Mouse (Mus musculus) testis, postnatal 14 days (tissue): ENCODE results near the gene Magoh.

ENCODE experiments used
- DNase-seq: peaks from one replicate; pipeline ENCODE4 v3.0.0; 2021; ENCODE audit warnings: low spot score

Magoh gene

DNA sequence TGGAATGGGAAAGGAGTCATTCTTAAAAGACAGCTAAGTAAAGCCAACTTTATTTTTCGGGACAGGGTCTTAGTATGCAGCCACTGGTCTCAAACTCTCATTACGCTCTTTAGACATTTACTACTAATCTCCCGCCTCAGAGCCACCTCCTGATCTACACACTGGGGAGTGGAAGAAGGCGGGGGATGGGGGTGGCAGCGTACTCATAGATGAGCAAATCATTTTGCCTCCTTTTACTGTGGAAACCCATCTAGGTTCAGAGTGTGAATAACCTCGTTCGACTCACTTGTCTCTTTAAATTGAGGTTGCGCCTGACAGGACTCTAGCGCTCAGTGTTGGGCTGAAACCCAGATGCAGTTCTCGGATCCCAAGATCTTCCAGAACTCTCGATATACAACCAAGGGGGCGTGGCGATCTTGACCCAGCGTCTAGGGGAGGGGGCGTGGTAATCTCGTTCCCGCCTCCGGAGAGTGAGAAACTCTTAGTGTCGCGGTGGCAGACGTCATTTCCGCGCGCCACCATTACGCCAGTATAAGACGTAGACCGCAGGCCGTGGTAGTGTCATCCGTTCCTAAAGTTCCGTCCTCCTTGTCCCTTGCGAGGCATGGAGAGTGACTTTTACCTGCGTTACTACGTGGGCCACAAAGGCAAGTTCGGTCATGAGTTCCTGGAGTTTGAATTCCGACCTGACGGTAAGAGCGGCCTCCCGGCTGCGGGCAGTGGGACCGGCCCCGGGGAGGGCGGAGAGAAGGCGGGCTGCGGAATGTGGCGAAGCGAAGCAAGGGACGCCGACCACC, at the start of gene Magoh:
Magoh (plus strand) TSS at position 502 of the 797 bp plus-strand sequence.
- DNase-seq, result peak; percentile 96

- DNase-seq, result no peak
Observed at GRCm38 (mm10) chr4:107830189-107830588, 49.4 kb upstream of the Magoh start.

DNA sequence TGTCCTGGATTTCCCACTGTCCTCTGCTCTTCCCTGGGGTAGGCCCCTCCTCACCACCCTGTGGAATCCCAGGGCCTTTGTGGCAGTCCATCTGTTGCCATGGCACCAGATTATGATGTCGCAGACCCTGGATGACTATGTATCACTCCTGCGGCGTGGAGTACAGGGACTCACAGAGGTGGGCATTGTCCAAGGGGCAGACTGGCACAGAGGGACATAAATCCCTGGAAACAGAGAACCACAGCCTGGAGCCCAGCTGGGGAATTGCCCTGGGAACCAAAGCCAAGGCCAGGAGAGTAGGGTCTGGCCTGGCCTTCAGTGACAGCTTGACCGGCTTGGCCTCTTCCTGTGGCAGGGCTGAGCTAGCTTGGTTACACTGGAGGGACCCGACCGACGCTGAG, 48.7 kb upstream of the Magoh start:
- DNase-seq, result no peak

GRCm38 (mm10) chr4:107831678-107832077, 47.9 kb upstream of the Magoh start:
- no peak for DNase-seq

- no peak for DNase-seq
Observed at GRCm38 (mm10) chr4:107833525-107833924, 46.0 kb upstream of the Magoh start.

- DNase-seq, result no peak
Observed at GRCm38 (mm10) chr4:107834643-107835314, 44.8 kb upstream of the Magoh start.

- DNase-seq, result no peak
Observed at GRCm38 (mm10) chr4:107835508-107835909, 44.0 kb upstream of the Magoh start.

DNA sequence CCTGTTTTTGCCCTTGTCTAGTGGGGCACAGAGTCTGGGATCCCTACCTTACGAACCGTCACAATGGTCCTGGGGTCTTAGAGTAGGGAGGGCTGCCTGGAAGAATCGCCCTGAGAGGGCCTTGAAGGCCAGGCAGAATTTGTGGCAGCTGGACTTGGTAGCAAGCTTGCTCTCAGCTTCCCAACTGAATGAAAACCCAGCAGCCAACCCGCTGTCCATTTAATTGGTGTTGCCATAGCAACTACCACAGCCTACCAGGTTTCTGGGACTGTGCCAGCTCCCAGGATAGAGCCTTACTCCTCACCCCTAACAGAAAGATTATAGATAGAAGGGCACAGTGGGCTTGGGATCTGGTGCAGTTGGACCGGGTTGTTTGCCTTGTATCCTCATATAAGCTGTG, 42.8 kb upstream of the Magoh start:
- no peak for DNase-seq

DNA sequence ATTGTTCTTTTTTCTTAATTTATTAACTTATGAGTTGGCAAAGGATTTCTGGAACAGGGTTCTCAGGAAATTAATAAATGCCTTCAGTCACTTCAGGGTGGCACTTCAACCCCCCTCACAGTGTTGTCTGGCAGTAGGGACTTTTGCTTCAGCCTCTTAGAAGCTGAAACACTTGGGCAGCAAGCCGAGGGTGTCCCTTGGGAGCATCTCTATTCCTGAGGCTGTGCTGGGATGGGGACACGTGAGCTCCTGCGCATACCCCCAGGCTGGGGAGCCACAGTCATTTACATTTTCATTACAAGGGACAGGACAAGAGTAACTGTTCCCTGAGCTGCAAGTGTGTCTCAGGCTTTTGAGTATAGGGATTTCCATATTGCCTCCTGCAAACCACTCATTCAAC, 41.6 kb upstream of the Magoh start:
- no peak for DNase-seq

- no peak for DNase-seq
Observed at GRCm38 (mm10) chr4:107843687-107844086, 35.9 kb upstream of the Magoh start.

DNA sequence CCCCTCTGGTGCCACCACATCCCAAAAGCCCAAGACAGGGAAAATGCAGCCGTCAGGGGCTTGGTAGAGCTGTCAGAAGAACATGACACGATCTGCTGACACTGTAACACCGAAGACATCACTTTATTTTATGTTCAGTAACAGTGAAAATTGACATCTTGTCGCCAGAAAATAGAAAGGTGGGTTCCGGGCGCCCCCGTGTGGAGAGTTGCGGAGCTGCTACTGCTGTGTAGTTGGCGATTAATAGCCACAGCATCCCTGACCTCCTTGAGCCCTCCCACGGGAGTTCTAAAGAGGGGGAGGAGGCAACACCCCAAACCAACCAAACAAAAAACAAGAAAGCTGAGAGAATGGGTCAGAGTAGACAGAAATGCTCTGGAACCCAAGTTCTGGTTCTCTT, 34.6 kb upstream of the Magoh start:
- DNase-seq, result peak; percentile 48

DNA sequence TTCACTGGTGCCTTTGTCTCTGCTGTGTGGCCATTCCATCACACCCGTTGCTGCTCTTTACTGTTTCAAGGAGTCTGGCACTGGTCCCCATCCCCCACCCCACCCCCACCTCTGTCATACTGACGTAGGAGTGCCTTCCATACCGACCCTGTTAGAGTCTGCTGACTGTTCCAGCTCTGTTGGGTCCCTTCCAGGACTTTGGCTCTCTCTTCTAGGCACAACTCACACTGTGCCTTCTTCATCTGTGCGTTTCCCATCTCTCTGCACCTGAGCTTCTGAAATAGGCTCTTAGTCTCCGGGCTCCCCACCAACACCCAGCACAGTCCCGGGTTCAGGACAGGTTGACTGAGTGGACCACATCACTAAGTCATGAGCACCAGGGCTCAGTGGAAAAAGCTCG, 32.8 kb upstream of the Magoh start:
- DNase-seq, result no peak

DNA sequence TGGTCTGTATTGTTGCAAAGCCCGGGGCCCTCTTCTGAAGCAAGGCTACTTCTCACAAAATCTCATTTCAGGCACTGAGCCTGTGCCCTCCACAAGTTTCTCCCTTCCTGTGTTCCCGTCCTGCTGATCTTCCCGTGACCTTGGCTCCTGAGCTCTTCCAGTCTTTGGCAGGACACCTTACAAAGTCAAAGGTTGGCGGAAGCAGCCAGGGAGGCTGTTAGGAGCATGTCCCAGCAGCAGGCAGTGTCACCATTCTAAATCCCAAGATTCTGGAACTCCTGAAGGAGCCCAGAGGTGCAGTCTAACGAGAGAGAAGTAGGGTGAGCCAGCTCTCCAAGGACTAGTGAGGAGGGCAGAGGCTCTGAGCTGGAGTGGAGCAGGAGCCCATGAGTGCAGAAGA, 31.0 kb upstream of the Magoh start:
- DNase-seq, result no peak

DNA sequence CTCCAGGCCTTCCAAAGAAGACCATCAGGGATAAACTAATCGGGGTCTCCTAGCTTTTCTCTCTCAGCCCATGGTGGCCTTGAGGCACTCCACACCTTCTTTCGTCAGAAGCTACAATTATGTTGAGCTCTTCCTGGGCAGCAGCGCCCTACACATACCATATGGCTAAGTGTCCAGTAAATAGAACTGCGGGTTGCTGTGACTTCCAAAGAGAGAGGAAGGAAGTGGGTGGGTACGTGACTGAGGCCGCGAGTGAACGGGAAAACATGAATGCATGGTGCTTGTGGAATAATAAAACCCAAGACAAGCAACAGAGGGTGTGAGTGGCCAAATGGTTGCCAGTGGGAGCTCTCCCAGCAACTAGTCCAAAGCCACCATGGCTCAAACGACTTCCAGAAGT, 29.9 kb upstream of the Magoh start:
- no peak for DNase-seq

DNA sequence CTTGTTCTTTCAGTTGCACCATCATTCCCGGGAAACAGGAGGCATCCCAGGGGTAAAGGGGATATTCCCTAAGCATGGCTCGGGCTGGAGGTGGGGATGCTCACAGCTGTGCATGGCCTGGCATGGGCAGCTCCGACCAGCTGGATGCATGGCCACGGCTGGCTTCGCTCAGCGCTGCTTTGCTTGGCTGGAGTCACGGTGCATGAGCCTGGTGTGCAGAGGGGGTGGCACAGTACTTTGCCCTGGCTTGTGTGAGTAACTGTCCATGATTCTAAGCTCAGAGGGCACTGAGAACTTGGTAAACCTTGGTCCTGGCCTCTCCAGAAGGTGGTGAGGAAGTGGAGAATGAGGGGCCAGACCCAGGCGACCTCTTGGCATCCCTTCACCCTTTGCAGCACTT, 29.5 kb upstream of the Magoh start:
- no peak for DNase-seq

GRCm38 (mm10) chr4:107853333-107853732, 26.2 kb upstream of the Magoh start:
- no peak for DNase-seq

- DNase-seq, result no peak
Observed at GRCm38 (mm10) chr4:107853836-107854235, 25.7 kb upstream of the Magoh start.

GRCm38 (mm10) chr4:107856958-107857686, 22.4 kb upstream of the Magoh start:
- no peak for DNase-seq

DNA sequence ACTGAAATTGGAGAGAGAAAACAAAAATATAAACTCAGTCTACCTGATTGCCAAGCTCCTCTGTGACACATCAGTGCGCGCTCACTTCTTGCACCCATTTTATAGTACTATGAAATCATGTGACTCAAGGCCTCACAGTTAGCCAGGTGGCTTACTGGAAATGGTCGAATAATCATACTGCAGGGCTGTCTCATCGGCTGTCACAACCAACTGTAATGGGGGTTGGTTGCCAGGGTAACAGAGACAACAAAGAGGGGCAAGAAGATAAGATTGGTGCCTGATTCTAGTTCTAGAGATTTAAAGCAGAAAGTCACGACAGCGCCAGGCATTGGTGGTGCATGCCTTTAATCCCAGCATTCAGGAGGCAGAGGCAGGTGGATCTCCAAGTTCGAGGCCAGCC, 20.6 kb upstream of the Magoh start:
- DNase-seq, result no peak

GRCm38 (mm10) chr4:107864866-107865265, 14.7 kb upstream of the Magoh start:
- no peak for DNase-seq

- no peak for DNase-seq
Observed at GRCm38 (mm10) chr4:107881631-107882030, 2.1 kb downstream of the Magoh start.

- DNase-seq, result no peak
Observed at GRCm38 (mm10) chr4:107886371-107886770, 6.8 kb downstream of the Magoh start.

DNA sequence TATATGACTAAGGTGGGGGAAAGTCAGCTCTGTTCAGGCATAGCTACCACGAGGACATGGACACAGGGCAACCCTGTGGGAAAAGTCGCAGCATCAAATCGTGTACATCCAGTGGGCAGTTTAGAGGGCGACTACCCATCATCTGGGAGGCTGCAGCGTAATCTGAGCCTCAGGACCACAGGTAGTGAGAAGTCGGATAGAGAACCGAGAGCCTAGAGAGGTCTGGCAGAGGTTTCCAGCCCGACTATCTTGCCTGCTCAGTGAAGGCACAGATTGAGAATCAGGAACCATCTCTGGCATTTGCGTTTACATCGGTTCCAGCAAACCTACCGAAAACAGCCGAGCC, 9.8 kb downstream of the Magoh start:
- DNase-seq, result no peak
